Mouse (Mus musculus) yolk sac, embryonic 10.5 days (tissue): ENCODE results near the gene Ino80d.

Experiments
- DNase-seq: peaks from one replicate; pipeline ENCODE4 v3.0.0-alpha.2; 2017; ENCODE audit warnings: low spot score

Ino80d gene

GRCm38 (mm10) chr1:63114136-63114781, at the start of gene Ino80d:
Gene Ino80d, minus strand, starts transcription at chr1:63114667.
- peak; percentile 88 for DNase-seq

- DNase-seq: no peak
Observed at GRCm38 (mm10) chr1:63140231-63140630, 25.8 kb upstream of the Ino80d start.

GRCm38 (mm10) chr1:63138586-63138985, 24.1 kb upstream of the Ino80d start:
- peak; percentile 73 for DNase-seq

- no peak for DNase-seq
Observed at GRCm38 (mm10) chr1:63137971-63138370, 23.5 kb upstream of the Ino80d start.

- DNase-seq: no peak
Observed at GRCm38 (mm10) chr1:63134530-63134929, 20.1 kb upstream of the Ino80d start.

GRCm38 (mm10) chr1:63131766-63132165, 17.3 kb upstream of the Ino80d start:
- DNase-seq: no peak

- DNase-seq: no peak
Observed at GRCm38 (mm10) chr1:63130883-63131282, 16.4 kb upstream of the Ino80d start.

GRCm38 (mm10) chr1:63129857-63130690, 15.6 kb upstream of the Ino80d start:
- DNase-seq: peak; percentile 55

- DNase-seq: no peak
Observed at GRCm38 (mm10) chr1:63129273-63129672, 14.8 kb upstream of the Ino80d start.

- DNase-seq: no peak
Observed at GRCm38 (mm10) chr1:63126206-63126605, 11.7 kb upstream of the Ino80d start.

- peak; percentile 89 for DNase-seq
Observed at GRCm38 (mm10) chr1:63123823-63124450, 9.5 kb upstream of the Ino80d start.

- DNase-seq: no peak
Observed at GRCm38 (mm10) chr1:63122005-63122404, 7.5 kb upstream of the Ino80d start.

GRCm38 (mm10) chr1:63120382-63120781, 5.9 kb upstream of the Ino80d start:
- no peak for DNase-seq

- DNase-seq: no peak
Observed at GRCm38 (mm10) chr1:63119675-63120074, 5.2 kb upstream of the Ino80d start.

GRCm38 (mm10) chr1:63115540-63115939, 1.1 kb upstream of the Ino80d start:
- no peak for DNase-seq

GRCm38 (mm10) chr1:63115096-63115495, 629 bp upstream of the Ino80d start:
- DNase-seq: no peak

- DNase-seq: peak; percentile 67
Observed at GRCm38 (mm10) chr1:63113274-63114135, 962 bp downstream of the Ino80d start.

GRCm38 (mm10) chr1:63112865-63113261, 1.6 kb downstream of the Ino80d start:
- DNase-seq: peak; percentile 79

GRCm38 (mm10) chr1:63112151-63112864, 2.2 kb downstream of the Ino80d start:
- DNase-seq: no peak

GRCm38 (mm10) chr1:63110536-63111285, 3.8 kb downstream of the Ino80d start:
- no peak for DNase-seq
